Mouse (Mus musculus) heart, adult 11 months (tissue): Measurements from ENCODE around the gene Olfr1475.
"Not testable (repeated sequence)": the region's sequence is repeated elsewhere in the genome, so short reads cannot be mapped to it uniquely, and the experiment has no call there.

ENCODE experiments used
- DNase-seq: peaks from one replicate; pipeline ENCODE4 v3.0.0; 2022

The Olfr1475 gene

DNA sequence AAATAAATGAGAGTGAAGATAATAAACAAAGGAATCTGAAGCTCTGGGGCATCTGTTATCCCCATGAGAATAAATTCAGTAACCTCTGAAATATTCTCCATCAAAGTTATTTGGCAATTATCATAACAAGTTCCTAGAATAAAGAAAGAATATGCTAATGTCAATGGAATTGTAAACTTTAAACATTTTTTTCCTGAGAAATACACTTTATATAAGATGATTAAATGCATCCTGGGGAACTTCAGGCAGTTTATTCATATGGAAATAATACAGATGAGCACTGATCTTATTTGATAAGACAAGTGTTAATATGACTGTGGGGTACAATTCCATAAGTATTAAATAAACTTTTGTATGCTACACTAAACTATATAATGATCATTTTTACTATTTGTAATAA, at the start of gene Olfr1475:
Olfr1475 (minus strand) TSS at position 101 of the 400 bp plus-strand sequence.
- no peak for DNase-seq

DNA sequence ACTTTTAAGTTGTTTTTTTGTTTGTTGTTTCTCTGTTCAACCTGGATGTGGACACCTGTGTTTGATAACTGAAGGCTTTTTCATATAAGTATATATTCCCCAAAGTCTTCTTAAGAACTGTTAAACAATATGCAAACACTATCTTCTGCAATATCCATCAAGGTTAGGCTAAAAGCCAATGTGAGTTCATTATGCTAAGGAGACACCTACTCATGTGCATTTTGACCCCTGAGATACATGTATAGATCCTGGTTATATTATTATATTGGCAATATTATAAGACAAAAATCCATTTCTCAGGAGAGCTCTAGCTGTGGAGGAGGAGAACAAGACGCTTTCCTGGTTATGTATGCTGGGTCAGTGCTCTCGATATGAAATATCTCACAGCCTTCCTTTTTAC, 47.6 kb upstream of the Olfr1475 start, which contains the start of gene Olfr1480:
Olfr1480 (plus strand) TSS at position 301 of the 400 bp plus-strand sequence.
- DNase-seq, result no peak

DNA sequence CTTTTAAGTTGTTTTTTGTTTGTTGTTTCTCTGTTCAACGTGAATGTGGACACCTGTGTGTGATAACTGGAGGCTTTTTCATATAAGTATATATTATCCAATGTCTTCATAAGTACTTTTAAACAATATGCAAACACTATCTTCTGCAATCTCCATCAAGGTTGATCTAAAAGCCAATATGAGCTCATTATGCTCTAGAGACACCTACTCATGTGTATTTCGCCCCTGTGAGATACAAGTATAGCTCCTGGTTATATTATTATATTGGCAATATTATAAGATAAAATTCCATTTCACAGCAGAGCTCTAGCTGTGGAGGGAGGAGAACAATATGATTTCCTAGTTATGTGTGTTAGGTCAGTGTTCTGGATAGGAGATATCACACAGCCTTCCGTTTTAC, 20.2 kb upstream of the Olfr1475 start, which contains the start of gene Olfr1477:
Olfr1477 (plus strand) TSS at position 301 of the 400 bp plus-strand sequence.
- no peak for DNase-seq

DNA sequence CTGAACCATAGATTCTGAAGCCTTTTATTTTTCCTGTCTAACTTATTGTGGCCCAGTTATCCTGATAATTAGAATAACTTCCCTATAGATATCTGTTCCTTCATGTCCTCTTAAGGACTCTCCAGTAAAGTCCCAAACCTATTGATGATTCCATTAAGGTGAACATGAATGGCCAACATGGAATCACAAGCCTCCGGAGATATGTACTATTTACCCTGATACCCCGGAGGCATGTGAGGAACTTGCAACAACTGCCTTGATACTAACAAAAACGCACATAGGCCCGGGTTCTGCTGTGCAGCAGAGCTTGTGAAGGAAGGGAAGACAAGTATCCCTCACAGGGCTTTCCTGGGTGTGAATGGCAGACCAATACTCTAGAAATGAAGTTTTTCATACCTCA, 10.7 kb downstream of the Olfr1475 start, which contains the start of gene Olfr1474:
Olfr1474 (plus strand) TSS at position 301 of the 400 bp plus-strand sequence.
- DNase-seq, result not testable (repeated sequence)

DNA sequence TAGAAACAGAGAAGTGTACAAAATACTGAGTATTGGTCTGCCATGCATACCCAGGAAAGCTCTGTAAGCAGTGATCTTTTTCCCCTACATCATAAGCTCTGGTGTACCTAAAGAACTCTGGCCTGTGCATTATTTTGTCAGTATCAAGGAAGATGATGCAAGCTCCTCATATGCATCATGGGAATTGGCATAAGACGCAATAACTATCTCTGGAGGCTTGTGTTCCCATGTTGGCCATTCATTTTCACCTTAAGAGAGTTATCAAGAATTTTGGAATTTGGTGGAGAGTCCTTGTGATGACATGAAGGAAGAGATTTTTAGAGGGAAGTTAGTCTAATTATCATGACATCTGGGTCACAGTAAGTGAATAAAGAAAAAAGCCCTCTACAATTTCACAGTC, 24.0 kb downstream of the Olfr1475 start, which contains the start of gene Olfr1472:
Olfr1472 (minus strand) TSS at position 101 of the 400 bp plus-strand sequence.
- no peak for DNase-seq

DNA sequence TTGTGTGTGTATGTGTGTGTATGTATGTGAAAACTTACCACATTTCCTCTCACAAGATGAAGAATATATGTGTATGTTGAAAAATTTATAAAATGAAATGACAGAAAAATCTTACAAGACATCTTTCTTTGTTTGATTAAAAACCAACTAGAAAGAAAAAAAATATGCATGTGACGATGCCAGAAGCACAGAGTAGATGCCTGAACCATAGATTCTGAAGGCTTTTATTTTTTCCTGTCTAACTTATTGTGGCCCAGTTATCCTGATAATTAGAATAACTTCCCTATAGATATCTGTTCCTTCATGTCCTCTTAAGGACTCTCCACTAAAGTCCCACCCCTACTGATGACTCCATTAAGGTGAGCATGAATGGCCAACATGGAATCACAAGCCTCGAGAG, 36.9 kb downstream of the Olfr1475 start, which contains the start of gene Olfr1471:
Olfr1471 (plus strand) TSS at position 301 of the 400 bp plus-strand sequence.
- DNase-seq, result not testable (repeated sequence)
